Mouse (Mus musculus): ENCODE measurements at regions not wholly inside any gene's neighbourhood (a gene's known extent, or its start where the extent isn't known, plus 50 kb on each side); places are given as distances from the start of the nearest gene placed in this dataset.
A peak's percentile ranks its signal among the peaks of the same experiment; 100 is the strongest.

DNA sequence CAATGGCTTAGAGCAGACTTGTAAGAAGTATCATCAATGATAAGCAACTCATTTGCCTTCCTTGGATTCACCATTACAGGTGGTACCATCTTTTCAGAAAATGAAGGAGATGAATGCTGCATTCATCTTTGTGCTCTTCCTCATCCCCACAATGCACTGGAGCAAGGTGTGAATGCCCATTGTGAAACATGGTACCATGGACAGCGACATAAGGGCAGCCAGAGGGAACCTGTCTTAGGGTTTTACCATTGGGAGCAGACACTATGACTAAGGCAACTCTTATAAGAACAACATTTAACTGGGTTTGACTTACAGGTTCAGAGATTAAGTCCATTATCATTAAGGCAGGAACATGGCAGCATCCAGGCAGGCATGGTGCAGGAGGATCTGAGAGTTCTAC lies 60.1 kb upstream of the Kcnj6 start:
- no peak for DNase-seq

DNA sequence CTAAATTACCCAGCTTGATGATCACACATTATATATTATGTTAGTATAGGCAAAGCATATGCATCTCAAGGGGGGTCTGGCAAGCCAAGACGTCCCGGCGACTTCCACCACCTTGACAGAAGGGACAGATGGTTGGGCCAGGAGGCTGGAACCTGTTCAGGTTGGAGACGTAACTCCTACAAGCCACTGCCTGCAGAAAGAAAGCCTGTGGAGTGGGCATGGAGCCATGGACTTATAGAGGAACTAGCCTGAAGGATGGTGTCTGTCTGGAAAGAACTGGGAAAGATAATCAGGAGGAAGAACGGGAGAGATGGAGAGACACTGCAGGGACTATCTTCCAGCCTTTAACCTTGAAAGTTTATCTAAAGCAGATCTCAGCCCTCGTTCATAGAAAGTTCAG lies 66.9 kb upstream of the Kcnj6 start:
- DNase-seq, result peak; percentile 97

DNA sequence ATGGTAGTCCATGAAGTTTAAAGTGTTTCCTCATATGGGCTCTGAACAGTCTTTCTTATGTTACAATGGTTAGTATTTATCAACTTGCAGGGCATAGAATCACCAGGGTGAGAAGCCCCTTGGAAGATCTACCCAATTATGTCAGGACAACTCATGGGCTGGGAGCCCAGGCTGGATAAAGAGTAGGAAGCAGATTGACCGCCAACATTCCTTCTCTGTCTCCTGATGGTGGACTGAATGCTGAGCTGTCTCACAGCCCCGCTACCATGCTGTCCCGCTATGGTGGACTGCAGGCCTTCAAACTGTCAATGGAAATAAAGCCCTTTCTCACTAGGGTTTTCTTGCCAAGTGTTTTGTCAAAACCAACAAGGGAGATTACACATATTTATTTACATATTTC lies 69.2 kb upstream of the Kcnj6 start:
- DNase-seq, result no peak

DNA sequence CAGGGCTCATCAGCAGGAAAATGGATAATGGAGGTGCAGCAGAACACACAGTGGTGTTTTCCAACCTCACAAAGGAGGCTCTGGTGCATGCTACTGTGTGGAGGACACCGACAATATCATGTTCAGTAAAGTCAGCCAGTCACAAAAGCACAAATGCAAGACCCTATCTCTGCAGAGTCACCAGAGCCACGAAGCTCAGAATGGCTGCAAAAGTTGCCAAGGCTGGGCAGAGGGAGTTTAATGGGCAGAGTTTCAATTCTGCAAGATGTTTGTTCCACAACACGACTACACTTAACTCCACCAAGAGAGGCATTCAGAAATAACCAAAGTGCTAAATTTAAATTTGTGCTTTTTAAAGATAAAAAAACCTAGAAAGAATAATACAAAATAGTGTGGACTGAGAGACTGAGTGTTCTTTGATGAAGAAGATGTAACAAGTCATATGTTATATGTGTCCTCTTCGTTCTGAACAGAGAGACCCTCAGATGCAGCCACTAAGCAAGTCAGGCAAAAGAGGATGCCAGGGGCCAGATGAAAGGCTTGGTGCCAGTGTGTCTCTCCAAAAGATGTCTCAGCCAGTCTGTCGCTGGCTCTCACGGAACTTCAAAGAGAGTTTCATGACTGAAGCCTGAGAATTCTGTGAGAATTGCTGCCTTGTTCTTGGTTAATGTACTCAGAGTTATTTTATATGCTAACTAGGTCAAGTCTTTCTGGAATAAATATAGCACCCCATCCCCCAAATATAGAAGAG lies 95.1 kb upstream of the Kcnj6 start:
- no peak for DNase-seq

DNA sequence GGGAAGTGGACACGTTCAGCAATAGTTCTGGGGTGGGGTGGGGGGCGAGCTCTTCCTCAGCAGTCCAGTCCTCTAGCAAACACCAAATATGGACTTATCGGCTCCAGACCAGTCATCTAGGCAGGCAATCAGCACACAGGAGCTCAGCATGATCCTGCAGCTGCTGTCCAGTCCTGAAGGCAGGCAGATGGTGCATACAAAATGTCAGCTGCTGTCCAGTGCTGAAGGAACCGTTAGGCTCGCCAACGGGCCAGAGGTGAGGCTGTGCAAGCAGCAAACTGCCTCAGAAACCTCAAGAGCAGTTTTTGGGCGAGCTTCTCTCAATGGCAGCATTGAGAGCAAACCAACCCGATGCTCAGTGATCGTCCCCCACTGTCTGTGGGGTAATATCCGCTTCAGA lies 96.3 kb upstream of the Kcnj6 start:
- DNase-seq, result no peak

DNA sequence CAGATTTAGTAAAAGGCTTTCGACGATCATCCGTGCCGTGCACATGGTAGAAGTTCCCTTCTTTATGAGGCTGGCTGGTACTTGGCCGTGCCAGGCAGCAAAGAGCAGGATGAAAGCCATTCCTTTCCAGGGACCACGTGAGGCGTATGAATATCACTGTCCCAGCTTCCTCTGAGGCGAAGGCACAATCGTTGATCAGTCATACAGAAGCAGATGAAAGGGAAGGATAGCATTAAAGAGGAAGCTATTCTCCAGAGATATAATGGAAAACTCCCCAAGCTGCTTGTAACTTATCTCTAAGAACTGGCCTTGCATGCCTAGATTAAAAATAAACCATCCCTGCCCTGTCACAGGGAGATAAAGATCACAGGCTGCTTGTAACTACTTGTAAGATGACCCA lies 103.5 kb upstream of the Kcnj6 start:
- no peak for DNase-seq

DNA sequence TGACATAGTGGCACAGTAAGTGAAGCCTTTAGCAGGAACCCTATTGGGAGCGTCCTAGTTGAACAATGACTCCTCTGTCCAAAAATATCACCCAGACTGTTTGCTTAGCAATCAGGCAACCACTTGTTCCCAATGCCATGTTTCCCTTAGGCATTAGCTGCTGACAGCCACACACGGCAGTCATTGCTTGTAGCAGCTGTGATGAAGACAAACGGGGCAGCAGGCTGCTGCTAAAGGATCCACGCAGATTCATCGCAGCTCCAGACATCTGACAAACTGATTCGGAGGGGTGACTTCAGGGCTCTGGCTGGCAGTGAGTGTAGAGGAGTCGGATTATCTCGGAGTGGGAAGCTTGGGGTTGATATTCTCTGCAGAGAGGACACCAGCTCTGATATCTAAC lies 120.0 kb upstream of the Kcnj6 start:
- DNase-seq, result no peak

DNA sequence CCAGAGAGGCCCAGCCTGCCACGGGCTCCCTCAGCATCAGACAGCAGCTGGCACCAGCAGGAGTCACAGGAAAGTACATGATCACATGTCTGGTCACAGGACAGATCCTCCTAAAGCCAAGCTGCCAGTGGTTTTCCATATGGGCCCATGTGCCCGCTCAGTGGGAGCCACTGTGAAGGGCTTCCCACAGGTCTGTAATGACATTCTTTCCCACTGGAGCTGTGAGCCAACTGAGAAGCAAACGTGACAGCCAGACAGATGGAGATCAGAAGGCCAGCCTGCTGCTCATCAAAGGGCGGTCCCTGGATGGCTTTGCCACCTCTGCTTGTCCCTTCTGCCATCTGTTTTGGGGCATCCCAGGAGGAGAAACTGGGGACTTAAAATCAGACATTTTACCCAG lies 121.8 kb upstream of the Kcnj6 start:
- peak; percentile 16 for DNase-seq

DNA sequence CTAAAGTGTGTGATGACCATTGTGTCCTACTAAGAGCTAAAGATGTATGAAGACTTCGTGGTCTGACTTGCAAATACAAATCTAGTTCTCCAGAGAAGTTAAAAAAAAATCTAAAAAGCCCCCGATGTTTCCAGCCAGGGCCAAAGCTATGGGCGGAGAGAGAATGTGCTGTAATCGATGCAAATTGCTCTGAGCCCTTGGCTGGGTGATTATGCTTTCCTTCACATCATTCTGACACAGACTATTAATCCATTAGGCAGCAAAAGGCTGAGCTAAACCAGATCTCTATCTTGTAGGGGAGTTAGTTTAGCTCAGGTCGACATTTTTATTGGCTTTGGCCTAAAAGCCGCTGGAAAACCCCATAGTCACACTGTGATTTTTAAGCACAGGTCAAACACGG lies 124.5 kb upstream of the Kcnj6 start:
- DNase-seq, result no peak

DNA sequence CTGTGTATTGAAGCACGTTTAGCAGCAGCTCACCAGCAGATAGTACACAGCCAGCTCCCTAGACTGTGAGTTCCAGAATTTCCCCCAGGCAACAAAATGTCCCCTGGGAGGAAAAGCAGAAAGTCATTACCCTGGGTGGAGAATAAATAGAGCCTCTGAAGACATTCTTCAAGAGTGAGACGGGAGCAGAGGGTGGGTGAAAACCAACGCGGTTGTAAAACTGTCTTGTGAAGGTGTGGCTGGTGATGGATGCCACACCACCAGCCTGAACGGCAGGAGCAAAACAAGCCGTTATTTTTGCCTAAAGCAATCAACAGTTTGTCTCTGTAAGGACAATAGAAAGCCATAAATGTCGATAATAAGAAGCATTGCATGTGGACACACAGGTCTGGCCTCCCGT lies 129.7 kb upstream of the Kcnj15 start:
- no peak for DNase-seq

DNA sequence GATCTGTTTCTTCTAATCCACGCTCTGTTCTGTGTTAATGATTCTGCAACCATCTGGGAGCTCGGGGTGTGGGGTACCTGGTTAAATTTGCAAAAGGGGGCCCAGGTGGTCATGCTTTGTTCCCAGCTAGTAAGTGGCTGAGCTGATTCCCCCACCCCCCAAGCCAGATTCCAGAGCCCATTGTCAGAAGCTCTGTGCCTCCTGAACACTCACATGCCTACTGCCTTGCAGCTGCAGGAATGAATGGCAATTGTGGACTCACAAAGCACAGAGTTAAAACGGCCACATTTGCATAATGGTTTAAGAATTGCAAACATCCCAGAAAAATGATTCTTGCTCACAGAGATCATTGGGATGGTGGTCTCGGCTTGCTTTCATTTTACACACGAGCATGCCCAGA lies 125.5 kb upstream of the Kcnj15 start:
- no peak for DNase-seq

DNA sequence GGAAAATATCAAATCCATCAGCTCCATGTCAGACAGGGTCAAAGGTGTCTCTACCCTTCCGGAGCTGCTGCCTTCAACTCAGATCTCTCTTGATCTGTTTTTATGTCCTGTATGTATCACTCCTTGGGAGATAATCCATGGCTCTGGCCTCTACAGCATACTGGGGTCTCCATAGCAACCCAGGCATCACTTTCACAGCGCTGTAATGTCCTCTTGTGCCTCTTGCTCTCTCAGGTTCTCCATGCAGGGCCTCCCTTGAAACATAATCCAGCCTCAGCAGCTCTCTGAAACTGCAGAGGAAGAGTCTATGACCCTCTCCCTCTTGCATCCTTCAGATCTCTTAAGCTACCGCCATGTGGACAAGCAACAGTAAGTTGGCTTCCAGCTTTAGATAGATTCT lies 118.5 kb upstream of the Kcnj15 start:
- DNase-seq, result no peak

DNA sequence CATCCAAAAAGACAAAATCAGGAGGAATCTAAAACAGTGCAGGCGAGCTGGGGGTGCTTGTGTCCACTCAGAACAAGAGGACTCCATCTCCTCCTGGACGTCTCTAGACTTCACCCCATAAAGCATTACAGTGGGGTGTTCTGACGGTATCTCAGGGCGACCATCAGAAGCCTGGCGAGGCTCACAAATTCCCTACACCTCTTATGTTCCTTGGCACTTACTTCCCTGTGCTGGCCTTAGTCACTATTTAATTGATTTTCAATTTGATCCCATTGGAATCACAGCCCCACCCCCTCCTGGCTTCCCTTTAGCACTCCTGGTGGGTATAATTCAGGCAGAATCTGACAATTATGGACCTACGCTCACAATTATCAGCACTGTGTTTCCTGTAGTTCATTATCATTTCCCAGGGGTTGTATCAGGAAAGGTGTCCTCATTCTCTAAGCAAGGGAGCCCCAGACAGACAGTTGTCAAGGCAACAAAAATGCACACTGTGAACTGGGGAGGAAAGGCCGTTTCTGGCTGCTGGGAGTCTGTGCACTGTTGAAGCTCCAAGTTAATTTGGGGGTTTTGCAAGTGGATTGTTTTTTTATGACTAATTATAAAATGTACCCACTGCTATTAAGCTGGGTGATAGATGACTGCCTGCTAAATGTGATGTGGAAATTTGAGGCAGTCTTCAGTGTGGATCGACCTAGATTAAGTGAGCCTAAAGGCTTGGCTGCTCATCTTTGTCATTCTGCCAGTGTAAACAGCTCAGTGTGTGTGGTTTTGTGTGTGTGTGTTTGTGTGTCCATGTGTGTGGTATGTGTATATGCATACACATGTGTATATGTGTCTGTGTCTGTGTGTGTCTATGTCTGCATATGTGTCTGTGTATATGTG lies 115.6 kb upstream of the Kcnj15 start:
- no peak for DNase-seq

DNA sequence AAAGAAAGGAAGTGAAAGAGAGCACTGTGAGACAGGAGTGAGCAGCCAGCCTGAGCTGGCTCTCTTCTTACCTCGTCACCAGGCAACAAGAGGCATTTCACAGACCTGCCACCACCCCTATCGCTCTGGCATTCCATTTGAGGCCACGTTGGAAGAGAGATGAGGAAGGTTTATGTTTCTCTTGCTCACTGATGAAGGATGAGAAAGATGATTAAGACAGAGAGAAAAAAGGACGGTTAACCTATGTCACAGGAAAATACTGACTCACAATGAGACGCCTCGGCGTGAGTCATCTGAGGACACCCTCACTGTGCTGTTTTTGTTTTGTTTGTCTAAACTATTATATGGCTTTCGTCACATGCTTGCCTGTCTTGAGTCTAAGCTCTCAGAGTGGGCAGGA lies 106.9 kb upstream of the Kcnj15 start:
- no peak for DNase-seq

DNA sequence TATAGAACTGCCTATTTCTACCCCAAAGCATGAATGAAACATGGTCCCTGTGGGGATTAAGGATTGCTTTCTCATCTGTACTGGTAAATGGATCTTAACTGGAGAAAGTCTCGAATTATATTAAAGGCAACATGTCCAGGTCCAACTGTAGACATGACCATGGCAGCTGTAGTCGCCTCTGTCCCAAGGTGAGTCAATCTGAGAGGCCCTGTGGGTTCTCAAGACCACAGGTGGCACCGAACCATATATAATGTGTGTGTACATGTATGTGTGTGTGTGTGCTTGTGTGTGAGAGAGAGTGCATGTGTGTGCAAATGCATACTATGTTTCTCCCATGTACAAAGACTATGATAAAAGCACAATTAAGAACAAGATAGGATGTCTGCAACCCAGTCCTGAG lies 105.9 kb upstream of the Kcnj15 start:
- no peak for DNase-seq

DNA sequence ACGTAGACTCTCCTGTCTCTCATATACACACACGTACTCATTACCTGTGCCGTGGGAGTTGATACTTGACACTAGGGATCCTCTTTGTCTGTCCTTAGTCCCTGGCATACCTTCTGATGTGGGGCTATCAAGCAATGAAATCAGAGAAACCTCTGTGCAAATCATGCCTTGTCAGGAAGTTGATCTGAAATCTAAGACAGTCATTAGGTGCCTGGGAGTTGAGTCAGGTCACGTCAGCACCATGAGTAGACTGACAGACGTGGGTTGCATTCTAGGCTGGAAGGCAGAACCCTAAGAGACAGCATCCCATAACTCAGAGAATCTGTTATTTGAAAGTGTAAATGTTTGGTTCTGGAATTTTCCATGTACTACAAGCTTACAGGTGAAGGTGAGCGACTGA lies 105.4 kb upstream of the Kcnj15 start:
- no peak for DNase-seq

DNA sequence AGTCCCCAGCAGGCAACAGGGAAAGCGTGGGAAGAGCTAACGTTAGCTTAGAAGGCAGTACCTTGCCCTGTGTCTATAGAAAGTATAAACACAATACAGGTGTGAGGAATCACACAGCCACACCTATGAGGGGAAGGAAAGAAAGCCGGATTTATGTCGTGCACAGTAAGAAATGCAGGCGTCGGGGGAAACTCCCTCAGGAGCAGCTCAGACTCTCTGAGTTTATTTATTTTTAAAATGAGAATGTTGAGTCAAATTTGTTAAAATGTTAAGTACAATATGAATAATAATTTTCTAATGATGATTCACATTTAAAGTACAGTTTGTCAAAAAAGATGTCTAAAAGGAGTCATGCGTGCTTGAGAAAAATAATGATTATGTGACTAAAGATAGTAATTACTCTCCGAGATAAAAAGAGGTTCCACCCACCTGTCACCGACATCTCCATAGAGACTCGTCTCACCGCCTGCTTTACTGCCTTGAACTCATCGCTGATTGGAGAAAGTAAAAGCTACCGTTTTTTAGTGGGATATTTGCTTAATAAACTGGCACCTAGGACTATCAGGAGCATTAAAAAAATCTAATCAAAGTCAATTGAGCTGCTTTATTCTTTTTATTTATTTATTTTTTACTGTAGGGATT lies 104.5 kb upstream of the Kcnj15 start:
- DNase-seq, result no peak

DNA sequence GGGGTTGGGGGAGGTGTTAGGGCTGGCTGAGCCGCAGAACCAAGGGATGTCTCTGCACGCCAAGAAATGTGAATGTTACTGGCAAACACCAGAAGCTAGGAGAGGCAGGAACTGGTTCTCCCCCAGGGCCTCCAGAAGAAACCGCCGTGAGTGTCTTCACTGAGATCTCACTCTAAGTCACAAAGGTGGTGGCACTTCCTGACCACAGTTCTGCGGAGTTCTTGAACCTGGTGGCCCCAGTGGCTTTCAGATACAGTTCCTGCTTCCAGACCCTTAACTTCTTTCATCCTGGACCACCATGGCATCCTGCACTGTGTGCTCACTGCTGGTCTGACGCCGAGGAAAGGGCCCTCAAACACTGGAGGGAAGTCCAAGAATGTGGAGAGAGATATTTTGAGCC lies 89.0 kb upstream of the Kcnj15 start:
- no peak for DNase-seq

DNA sequence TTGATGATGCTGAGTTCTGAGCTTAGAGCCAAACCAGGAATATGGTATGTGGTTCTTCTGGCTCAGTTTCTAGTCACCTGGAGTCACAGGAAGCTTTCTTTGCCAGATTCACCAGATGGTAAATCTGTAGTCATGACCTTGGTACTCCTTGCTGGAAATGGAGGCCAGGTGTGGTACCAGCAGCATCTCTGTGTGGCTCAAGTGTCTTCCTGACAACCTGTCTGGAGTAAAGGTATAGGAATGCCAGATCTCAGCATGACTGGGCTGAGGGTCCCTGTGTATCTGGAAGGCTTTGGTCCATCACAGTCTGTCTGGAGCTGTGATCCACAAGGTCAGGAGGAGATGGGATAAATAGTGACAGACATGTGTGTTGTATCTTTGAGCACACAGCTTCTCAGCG lies 88.0 kb upstream of the Kcnj15 start:
- peak; percentile 58 for DNase-seq

DNA sequence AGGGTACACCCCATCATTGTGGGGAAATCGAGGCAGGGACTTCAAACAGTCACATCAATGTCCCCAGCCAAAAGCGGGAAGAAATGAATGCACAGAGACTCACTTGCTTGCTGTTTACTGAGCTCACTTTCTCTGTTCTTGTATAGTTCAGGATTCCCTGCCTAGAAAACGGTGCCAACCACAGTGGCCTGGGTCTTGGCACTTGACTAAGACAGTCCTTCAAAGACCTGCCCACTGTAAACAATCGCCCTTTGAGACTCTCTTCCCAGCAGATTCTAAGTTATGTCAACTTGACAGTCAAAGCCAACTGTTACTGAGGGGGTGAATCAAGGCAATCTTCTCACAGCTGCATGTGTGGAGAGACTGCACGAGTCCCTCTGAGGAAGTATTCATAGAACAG lies 76.8 kb upstream of the Kcnj15 start:
- no peak for DNase-seq

DNA sequence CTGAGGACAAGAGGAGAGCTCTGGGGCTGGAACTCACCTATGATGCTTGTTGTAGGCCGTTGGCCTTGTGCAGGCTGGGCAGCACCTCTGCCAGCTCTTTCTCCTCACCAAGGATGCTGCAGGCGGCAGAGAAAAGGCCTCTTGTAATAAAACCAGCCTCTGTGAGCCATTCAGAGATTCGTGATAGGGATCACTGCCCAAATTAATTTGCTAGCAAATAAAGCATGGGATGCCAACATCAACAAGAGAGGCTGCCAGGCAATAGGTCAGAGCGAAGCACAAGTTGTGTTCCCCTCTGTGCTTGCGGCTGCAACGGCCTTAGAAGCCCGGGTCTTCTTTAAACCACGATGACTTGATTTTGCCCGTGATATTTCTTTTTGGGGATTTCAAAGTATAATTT lies 72.0 kb upstream of the Kcnj15 start:
- DNase-seq, result no peak

DNA sequence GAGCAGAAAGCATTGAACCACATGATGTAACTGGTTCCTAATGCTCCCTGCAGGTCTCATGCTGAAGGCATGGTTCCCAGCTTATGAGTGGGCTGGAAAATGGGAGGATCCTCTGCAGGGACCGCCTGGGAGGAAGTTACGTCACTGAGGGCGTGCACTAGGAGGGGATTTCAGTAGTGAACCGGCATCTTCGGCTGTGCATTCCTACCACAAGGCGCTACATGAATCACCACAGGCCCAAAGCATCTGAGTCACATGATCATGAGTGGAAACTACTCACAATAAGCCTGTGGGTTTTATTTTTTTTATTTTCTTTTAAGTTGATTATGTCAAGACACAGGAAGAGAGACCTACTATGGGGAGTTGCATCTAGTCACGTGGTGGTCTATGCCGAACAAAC lies 68.2 kb upstream of the Kcnj15 start:
- DNase-seq, result no peak

DNA sequence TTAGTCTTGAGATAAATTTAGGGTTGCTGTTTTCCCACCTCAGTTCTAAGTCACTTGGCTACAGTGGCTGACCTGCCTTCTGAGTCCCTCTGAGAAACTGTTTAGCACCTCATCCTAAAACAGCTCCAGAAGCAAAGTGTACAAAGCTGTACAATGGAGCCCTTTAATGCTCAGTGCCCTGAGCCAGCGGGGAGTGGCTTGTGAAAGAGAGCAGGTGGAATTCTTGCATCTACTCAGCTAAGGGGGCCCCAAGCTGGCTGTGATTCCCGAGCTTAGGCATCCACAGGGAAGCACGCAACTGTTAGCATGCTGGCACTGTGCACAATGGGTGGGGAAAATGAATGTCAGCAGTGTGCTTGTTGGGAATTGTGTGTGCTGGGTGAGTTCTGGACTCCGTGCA lies 63.2 kb upstream of the Kcnj15 start:
- DNase-seq, result no peak

DNA sequence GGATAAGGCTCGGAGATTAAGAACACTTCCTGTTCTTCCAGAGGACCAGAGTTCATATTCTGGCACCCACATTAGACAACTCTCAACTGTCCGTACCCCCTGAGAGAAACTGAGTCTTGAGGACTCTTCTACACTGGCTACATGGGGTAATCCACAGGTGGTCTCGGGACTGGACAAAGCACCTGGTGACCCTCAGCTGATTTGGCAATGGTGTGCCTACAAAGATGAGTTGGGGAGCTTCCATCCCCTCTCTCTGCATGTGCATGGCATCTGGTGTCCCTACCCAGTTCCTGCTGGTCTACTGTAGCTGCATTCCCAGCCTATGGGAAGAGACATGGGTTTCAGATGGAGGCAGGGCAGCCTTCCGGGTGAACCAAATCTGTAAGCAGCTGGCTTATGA lies 61.2 kb upstream of the Kcnj15 start:
- no peak for DNase-seq

All from cerebellum, adult 11-12 months (tissue).